18 mouse cellular contexts compared by ENCODE assay signal in genomic region chr12:72674079-72674797, GRCm38 (mm10). TPM values are rescaled to one million over a fixed set of nuclear protein-coding genes. Genes with fewer than 3 reads are reported as not detected.
DNase-seq lines count a peak whose midpoint lies in the region; ATAC-seq and TF ChIP-seq lines count a peak whose summit lies in the region.
"Had no signal": no experiment of that assay in that cellular context is flagged by ENCODE, and none has a peak within 500 bp of the region (broad histone marks: within the 10 kb centered on the region; RNA-seq: fewer than 3 reads in every experiment).

No protein-coding gene starts in this region.

- H3K9me3 ChIP-seq in heart, embryonic 11.5 days (replicated peaks; ENCODE audit: control insufficient read depth, low read length), result peaks cover 4% of the 10 kb centered on the region; the same call in 1 of the 2 replicates
- H3K9me3 ChIP-seq in CH12.LX (replicated peaks; ENCODE audit: low read length), result peaks cover 9% of the 10 kb centered on the region
- peaks cover under 1% of the 10 kb centered on the region; the same call in 1 of the 2 replicates for H3K9me3 ChIP-seq in heart, postnatal 0 days (replicated peaks; ENCODE audit: control insufficient read depth, low read length)
- no peaks in the 10 kb centered on the region for H3K9me3 ChIP-seq in intestine, embryonic 16.5 days (ENCODE audit: control insufficient read depth, low read length)
- H3K9me3 ChIP-seq: embryonic facial prominence, embryonic 13.5 days had no signal

- dilution Hi-C loops in CH12.LX (cut with MboI; ENCODE audit: extremely low pct_ligation_motif_present, extremely low pct_unique_long_range_greater_than_20kb, low sequenced_read_pairs), result no loop called here

- ATAC-seq in heart, embryonic 11.5 days (replicated peaks; ENCODE audit: insufficient number of reproducible peaks, low FRiP score, low TSS enrichment), result no peak
- ATAC-seq in heart, postnatal 0 days (ENCODE audit: insufficient read depth, low read depth), result peak; percentile 89
- ATAC-seq in intestine, embryonic 16.5 days, result no peak
- ATAC-seq: forebrain, embryonic 16.5 days had no signal

- DNase-seq in heart, adult 9 months (ENCODE audit: low spot score in 2 of 2), result peak; percentile 21 to 41
- peak; percentile 38 for DNase-seq in CH12.LX (ENCODE audit: extremely low read depth)
- DNase-seq in heart, postnatal 0 days (ENCODE audit: low spot score), result peak; percentile 68
- DNase-seq in lung, postnatal 14 days, result peak; percentile 56
- no peak for DNase-seq in urinary bladder, adult 18-20 months (ENCODE audit: low spot score in 2 of 2)
- no peak for DNase-seq in kidney, adult 18-20 months
- DNase-seq: adrenal gland, postnatal 10 days; gastrocnemius, postnatal 36 days; kidney, postnatal 4 days; right cerebral cortex, postnatal 14 days; thymus, postnatal 36 days had no signal

- in situ Hi-C loops in CH12.LX (cut with MboI; ENCODE audit: low pct_ligation_motif_present, low pct_unique_long_range_greater_than_20kb, low sequenced_read_pairs), result loop anchor here (25.0 kb wide), 1 partner anchor 137 kb away; the partner anchor contains the start of gene Pcnx4

- H3K79me2 ChIP-seq in CH12.LX (replicated peaks; ENCODE audit: control insufficient read depth, extremely low read depth, insufficient read depth, poor library complexity, severe bottlenecking), result no peaks in the 10 kb centered on the region

- H3K36me3 ChIP-seq in heart, embryonic 11.5 days (ENCODE audit: control insufficient read depth, insufficient read depth, low read length), result no peaks in the 10 kb centered on the region
- H3K36me3 ChIP-seq in CH12.LX (replicated peaks in 1 of 2; ENCODE audit: control insufficient read depth in 1 of 2, insufficient read depth in 1 of 2, low read length in 1 of 2), result no peaks in the 10 kb centered on the region
- no peaks in the 10 kb centered on the region for H3K36me3 ChIP-seq in heart, postnatal 0 days (replicated peaks; ENCODE audit: control insufficient read depth, insufficient read depth, low read length)
- H3K36me3 ChIP-seq in intestine, embryonic 16.5 days (ENCODE audit: control insufficient read depth, insufficient read depth, low read length), result no peaks in the 10 kb centered on the region
- H3K36me3 ChIP-seq: embryonic facial prominence, embryonic 13.5 days; limb, embryonic 12.5 days had no signal

- no peak for TF ChIP-seq RAD21 in CH12.LX (IDR thresholded peaks at IDR 0.05; ENCODE audit: low read depth, low read length)

- TF ChIP-seq POLR2A in CH12.LX (IDR thresholded peaks at IDR 0.05; ENCODE audit: low read depth, low read length), result no peak

- TF ChIP-seq CTCF in CH12.LX (conservative IDR thresholded peaks at IDR 0.05 in 1 of 2, IDR thresholded peaks at IDR 0.05 in 1 of 2; ENCODE audit: low read depth in 2 of 2, low read length in 2 of 2), result no peak
- no peak for TF ChIP-seq CTCF in heart, postnatal 0 days (IDR thresholded peaks at IDR 0.05; ENCODE audit: low read depth)

- no peak overlapping the region for H3K9ac ChIP-seq in heart, embryonic 11.5 days (ENCODE audit: low read depth, low read length)
- no peak overlapping the region for H3K9ac ChIP-seq in CH12.LX (ENCODE audit: insufficient read depth, low read depth)
- no peak overlapping the region for H3K9ac ChIP-seq in heart, postnatal 0 days (replicated peaks; ENCODE audit: low read depth, low read length)
- no peak overlapping the region for H3K9ac ChIP-seq in intestine, embryonic 16.5 days (ENCODE audit: low read depth, low read length)
- H3K9ac ChIP-seq: embryonic facial prominence, embryonic 13.5 days; limb, embryonic 12.5 days had no signal

- H3K4me1 ChIP-seq in heart, embryonic 11.5 days (ENCODE audit: control insufficient read depth, insufficient read depth, low read length), result 0 out of 2 replicates have a peak, but pooled peaks cover 4% of the 10 kb centered on the region
- peaks cover 0 to 10% of the 10 kb centered on the region in 2 experiments; a peak in 2 of 4 replicates for H3K4me1 ChIP-seq in CH12.LX (ENCODE audit: control insufficient read depth in 1 of 2, insufficient read depth in 2 of 2)
- peaks cover 8% of the 10 kb centered on the region for H3K4me1 ChIP-seq in heart, postnatal 0 days (ENCODE audit: control insufficient read depth, insufficient read depth)
- H3K4me1 ChIP-seq in intestine, embryonic 16.5 days (ENCODE audit: control insufficient read depth, insufficient read depth, low read length), result no peaks in the 10 kb centered on the region
- H3K4me1 ChIP-seq: limb, embryonic 12.5 days had no signal

- H3K4me3 ChIP-seq in heart, embryonic 11.5 days (ENCODE audit: low read depth, low read length), result no peak overlapping the region
- H3K4me3 ChIP-seq in CH12.LX (replicated peaks in 1 of 3; ENCODE audit: low read depth in 2 of 3, low read length in 2 of 3, poor library complexity in 1 of 3), result no peak overlapping the region
- H3K4me3 ChIP-seq in heart, postnatal 0 days (ENCODE audit: low read depth, low read length), result no peak overlapping the region
- no peak overlapping the region for H3K4me3 ChIP-seq in intestine, embryonic 16.5 days (ENCODE audit: low read length)
- H3K4me3 ChIP-seq: embryonic facial prominence, embryonic 13.5 days; limb, embryonic 12.5 days; megakaryocyte, embryonic 14.5 days had no signal

- H3K27ac ChIP-seq in heart, embryonic 11.5 days (ENCODE audit: low read depth, low read length), result no peak overlapping the region
- H3K27ac ChIP-seq in CH12.LX (ENCODE audit: insufficient read depth, low read depth), result no peak overlapping the region
- peak overlapping the region; percentile 62 for H3K27ac ChIP-seq in heart, postnatal 0 days (ENCODE audit: low read depth)
- no peak overlapping the region for H3K27ac ChIP-seq in intestine, embryonic 16.5 days (ENCODE audit: low read length)
- H3K27ac ChIP-seq: embryonic facial prominence, embryonic 13.5 days; limb, embryonic 12.5 days had no signal

- H3K4me2 ChIP-seq in heart, embryonic 11.5 days, result no peak overlapping the region
- no peak overlapping the region for H3K4me2 ChIP-seq in CH12.LX (ENCODE audit: insufficient read depth, low read depth, poor library complexity, severe bottlenecking)
- H3K4me2 ChIP-seq in heart, postnatal 0 days (ENCODE audit: low read depth, low read length), result no peak overlapping the region
- H3K4me2 ChIP-seq in intestine, embryonic 16.5 days (ENCODE audit: low read depth, low read length), result no peak overlapping the region
- H3K4me2 ChIP-seq: embryonic facial prominence, embryonic 13.5 days; limb, embryonic 12.5 days had no signal

- no peak for TF ChIP-seq EP300 in CH12.LX (IDR thresholded peaks at IDR 0.05; ENCODE audit: low read length)
- no peak for TF ChIP-seq EP300 in heart, postnatal 0 days (IDR thresholded peaks at IDR 0.05; ENCODE audit: low read depth)

- 56% methylated on average over 7 of the region's 7 CpGs for WGBS in heart, embryonic 11.5 days (ENCODE audit: insufficient replicate concordance)
- 36% methylated on average over 7 of the region's 7 CpGs for WGBS in heart, postnatal 0 days
- WGBS in intestine, embryonic 16.5 days, result 75% methylated on average over 7 of the region's 7 CpGs

- no peaks in the 10 kb centered on the region for H3K27me3 ChIP-seq in heart, embryonic 11.5 days (ENCODE audit: control insufficient read depth, insufficient read depth, low read length)
- no peaks in the 10 kb centered on the region for H3K27me3 ChIP-seq in CH12.LX (replicated peaks)
- H3K27me3 ChIP-seq in heart, postnatal 0 days (ENCODE audit: control insufficient read depth, insufficient read depth, low read length), result no peaks in the 10 kb centered on the region
- H3K27me3 ChIP-seq in intestine, embryonic 16.5 days (replicated peaks; ENCODE audit: control insufficient read depth, insufficient read depth, low read length), result no peaks in the 10 kb centered on the region
- H3K27me3 ChIP-seq: embryonic facial prominence, embryonic 13.5 days; limb, embryonic 12.5 days had no signal

TF ChIP-seq in CH12.LX, 34 proteins besides CTCF, POLR2A, EP300 and RAD21:
- TF ChIP-seq MEF2A (IDR thresholded peaks at IDR 0.05; ENCODE audit: borderline replicate concordance, low read depth, low read length) (peak; percentile 88), RCOR1 (conservative IDR thresholded peaks at IDR 0.05; ENCODE audit: low read depth, low read length) (no peak), ZC3H11A (IDR thresholded peaks at IDR 0.05; ENCODE audit: low read depth, low read length) (no peak), BHLHE40 (IDR thresholded peaks at IDR 0.05; ENCODE audit: low read depth, low read length) (peak; percentile 72), CHD2 (IDR thresholded peaks at IDR 0.05; ENCODE audit: low read length) (no peak), GABPA (IDR thresholded peaks at IDR 0.05; ENCODE audit: insufficient replicate concordance, low read depth, low read length) (no peak), KAT2A (IDR thresholded peaks at IDR 0.05; ENCODE audit: insufficient replicate concordance, low read length) (no peak), UBTF (IDR thresholded peaks at IDR 0.05; ENCODE audit: low read depth, low read length) (no peak), NELFE (IDR thresholded peaks at IDR 0.05; ENCODE audit: low read depth, low read length) (no peak), ETS1 (conservative IDR thresholded peaks at IDR 0.05; ENCODE audit: low read depth, low read length) (peak; percentile 57), SMC3 (IDR thresholded peaks at IDR 0.05; ENCODE audit: low read depth, low read length) (no peak)

RNA-seq across cellular contexts. Expression of gene Dhrs7, which starts 9.5 kb away (rescaled TPM):
- 33.1 and 35.9 TPM in 2 replicates for polyA plus RNA-seq in heart, embryonic 11.5 days (2014; fragmentation: Nextera tagmentation; extraction: Ambion mirVana)
- total RNA-seq in CH12.LX (2012; rRNA removed) (36.8 and 52.8 TPM in 2 replicates), CH12.LX (2014; rRNA removed) (36.5 and 37.2 TPM in 2 replicates)
- 23.9 and 27.4 TPM in 2 replicates for polyA plus RNA-seq in CH12.LX (2012; ENCODE audit: insufficient read length, low read depth)
- total RNA-seq in heart, postnatal 0 days (2014; rRNA removed; ENCODE audit: low replicate concordance), result 65.9 and 91.6 TPM in 2 replicates
- 217 and 227 TPM in 2 replicates for polyA plus RNA-seq in heart, postnatal 0 days (2015; fragmentation: Nextera tagmentation; extraction: Ambion mirVana)
- 55.8 and 58.0 TPM in 2 replicates for polyA plus RNA-seq in intestine, embryonic 16.5 days (2015; fragmentation: Nextera tagmentation; extraction: Ambion mirVana)

RNA-seq across cellular contexts. Expression of gene Gm4756, which starts 24.8 kb away (rescaled TPM):
- polyA plus RNA-seq in heart, embryonic 11.5 days (2014; fragmentation: Nextera tagmentation; extraction: Ambion mirVana), result not detected in 2 replicates
- not detected in 2 replicates for total RNA-seq in CH12.LX (2012; rRNA removed)
- not detected in 2 replicates for total RNA-seq in CH12.LX (2014; rRNA removed)
- not detected in 2 replicates for polyA plus RNA-seq in CH12.LX (2012; ENCODE audit: insufficient read length, low read depth)
- total RNA-seq in heart, postnatal 0 days (2014; rRNA removed; ENCODE audit: low replicate concordance), result not detected in 2 replicates
- polyA plus RNA-seq in heart, postnatal 0 days (2015; fragmentation: Nextera tagmentation; extraction: Ambion mirVana), result not detected in 2 replicates
- not detected in 2 replicates for polyA plus RNA-seq in intestine, embryonic 16.5 days (2015; fragmentation: Nextera tagmentation; extraction: Ambion mirVana)
- total RNA-seq: adrenal gland, postnatal 10 days; gastrocnemius, postnatal 36 days had no signal
- polyA plus RNA-seq: embryonic facial prominence, embryonic 13.5 days; forebrain, embryonic 16.5 days; intestine, embryonic 14.5 days; limb, embryonic 12.5 days had no signal

Comparison
In these comparisons a context has a peak if more than half of its experiments do, and no peak if none do; other contexts are left out.
1. DNase-seq: peak in heart, adult 9 months (2 of 2), CH12.LX (single experiment), heart, postnatal 0 days (single experiment) and lung, postnatal 14 days (single experiment); none in urinary bladder, adult 18-20 months (0 of 2) and kidney, adult 18-20 months (single experiment).